Mouse (Mus musculus) heart, postnatal 0 days (tissue): ENCODE results near the gene 3110082J24Rik. TPM values are rescaled to one million over a fixed set of nuclear protein-coding genes. Genes with fewer than 3 reads are reported as not detected.

ENCODE experiments used
- ATAC-seq: fragments of 200-750 bp; cut with Nextera tagmentation; 2 replicates; pipeline ENCODE4 v1.8.0; 2017; ENCODE audit warnings: low read depth, moderate number of reproducible peaks, moderate library complexity; ENCODE audit not compliant: insufficient read depth
- DNase-seq: peaks from one replicate; pipeline ENCODE4 v3.0.0-alpha.2; 2016; ENCODE audit warnings: low spot score
- H3K27ac ChIP-seq: fragments of 300-500 bp; sonication (generic); 2 replicates; pipeline ENCODE4 v1.5.1; 2014; ENCODE audit warnings: low read depth, mild to moderate bottlenecking
- H3K27me3 ChIP-seq: fragments of 300-500 bp; sonication (generic); 2 replicates; pipeline ENCODE4 v1.6.1; 2014; ENCODE audit warnings: low read length, mixed read lengths; ENCODE audit not compliant: control insufficient read depth, insufficient read depth
- H3K36me3 ChIP-seq: fragments of 300-500 bp; sonication (generic); replicated peaks from 2 replicates; pipeline ENCODE4 v1.6.1; 2014; ENCODE audit warnings: low read length, mixed read lengths; ENCODE audit not compliant: control insufficient read depth, insufficient read depth
- H3K4me1 ChIP-seq: fragments of 300-500 bp; sonication (generic); 2 replicates; pipeline ENCODE4 v1.6.1; 2014; ENCODE audit warnings: antibody characterized with exemption; ENCODE audit not compliant: control insufficient read depth, insufficient read depth
- H3K4me2 ChIP-seq: fragments of 300-500 bp; sonication (generic); 2 replicates; pipeline ENCODE4 v1.6.1; 2014; ENCODE audit warnings: low read depth, mild to moderate bottlenecking, low read length, moderate library complexity
- H3K4me3 ChIP-seq: fragments of 300-500 bp; sonication (generic); 2 replicates; pipeline ENCODE4 v1.5.1; 2014; ENCODE audit warnings: low read depth, low read length
- H3K9ac ChIP-seq: fragments of 300-500 bp; sonication (generic); replicated peaks from 2 replicates; pipeline ENCODE4 v1.6.1; 2014; ENCODE audit warnings: low read depth, low read length, mixed read lengths
- H3K9me3 ChIP-seq: fragments of 300-500 bp; sonication (generic); replicated peaks from 2 replicates; pipeline ENCODE4 v1.6.1; 2016; ENCODE audit warnings: low read length; ENCODE audit not compliant: control insufficient read depth
- CTCF ChIP-seq: IDR thresholded peaks from 2 replicates; pipeline ENCODE4 v1.5.1; 2016; ENCODE audit warnings: antibody characterized with exemption, control low read depth, low read depth
- EP300 ChIP-seq: IDR thresholded peaks from 2 replicates; pipeline ENCODE4 v1.6.1; 2016; ENCODE audit warnings: antibody characterized with exemption, low read depth
- WGBS: fragments of 180-500 bp; shearing (Covaris S2); extraction: QIAGEN DNeasy Blood & Tissue Kit; methylation state at CpG from one replicate; pipeline ENCODE4 v1.1.7; 2014; 5-methylcytosine and 5-hydroxymethylcytosine counted together
- polyA plus RNA-seq: library from polyadenylated mRNA; unstranded; fragments of >200 nt; fragmentation: Nextera tagmentation; extraction: Ambion mirVana; gene quantifications from 2 replicates; pipeline ENCODE4 v1.2.1, GENCODE M21; 2015
- total RNA-seq: library from RNA; depleted of rRNA; stranded (reverse); fragments of >200 nt; gene quantifications from 2 replicates; pipeline ENCODE4 v1.2.3, GENCODE M21; 2014; ENCODE audit warnings: low replicate concordance

Gene 3110082J24Rik
- total and polyA plus RNA-seq, 2 experiments from 2014 or later = not detected

- TF ChIP-seq EP300 (no peak), CTCF (no peak)
- Histone ChIP-seq H3K36me3 (peaks cover 30% of the 10 kb centered on the region), H3K4me2 (peak overlapping the region; percentile 83), H3K9ac (peak overlapping the region; percentile 42; the same call in 1 of the 2 replicates), H3K4me1 (peaks cover 14% of the 10 kb centered on the region; the same call in 1 of the 2 replicates), H3K9me3 (no peaks in the 10 kb centered on the region), H3K27ac (no peak overlapping the region), H3K27me3 (peaks cover 50% of the 10 kb centered on the region), H3K4me3 (peak overlapping the region; percentile 50)
- no peak; the same call in 1 of the 2 replicates for ATAC-seq
- DNase-seq = no peak
- 2% methylated on average over 28 of the region's 28 CpGs for WGBS
Observed at GRCm38 (mm10) chr5:30114761-30115140, 8.9 kb upstream of the 3110082J24Rik start.

- peak; percentile 83 for ATAC-seq
- peak overlapping the region; percentile 50 for H3K4me3 ChIP-seq
- under 1% methylated on average over 87 of the region's 103 CpGs for whole genome bisulfite sequencing
Observed at GRCm38 (mm10) chr5:30113881-30114760, 8.2 kb upstream of the 3110082J24Rik start.

GRCm38 (mm10) chr5:30112533-30113068 is 6.7 kb upstream of the 3110082J24Rik start:
- Histone ChIP-seq H3K4me3 (no peak overlapping the region), H3K36me3 (peaks cover 9% of the 10 kb centered on the region; the same call in 1 of the 2 replicates), H3K9ac (no peak overlapping the region), H3K4me2 (no peak overlapping the region), H3K4me1 (peaks cover 14% of the 10 kb centered on the region; the same call in 1 of the 2 replicates), H3K9me3 (no peaks in the 10 kb centered on the region), H3K27me3 (peaks cover 61% of the 10 kb centered on the region), H3K27ac (no peak overlapping the region)
- no peak for TF ChIP-seq EP300
- 89% methylated on average over 3 of the region's 3 CpGs for WGBS
- DNase-seq = no peak
- ATAC-seq = no peak

More at GRCm38 (mm10) chr5:30113881-30114760, 8.2 kb upstream of the 3110082J24Rik start:
- H3K9me3 ChIP-seq = no peaks in the 10 kb centered on the region
- H3K4me1 ChIP-seq = peaks cover 14% of the 10 kb centered on the region; the same call in 1 of the 2 replicates
- H3K27ac ChIP-seq = no peak overlapping the region
- peaks cover 53% of the 10 kb centered on the region for H3K27me3 ChIP-seq
- TF ChIP-seq EP300 = no peak
- peak; percentile 58 for TF ChIP-seq CTCF
- peak; percentile 65 for DNase-seq
- H3K9ac ChIP-seq = peak overlapping the region; percentile 42; the same call in 1 of the 2 replicates
- H3K36me3 ChIP-seq = peaks cover 24% of the 10 kb centered on the region
- peak overlapping the region; percentile 83 for H3K4me2 ChIP-seq

GRCm38 (mm10) chr5:30111771-30112170 is 5.9 kb upstream of the 3110082J24Rik start:
- Histone ChIP-seq H3K36me3 (peaks cover 2% of the 10 kb centered on the region; the same call in 1 of the 2 replicates), H3K9me3 (no peaks in the 10 kb centered on the region), H3K4me2 (no peak overlapping the region), H3K4me3 (no peak overlapping the region), H3K27me3 (peaks cover 69% of the 10 kb centered on the region), H3K27ac (no peak overlapping the region), H3K9ac (no peak overlapping the region), H3K4me1 (peaks cover 14% of the 10 kb centered on the region; the same call in 1 of the 2 replicates)
- no peak for TF ChIP-seq EP300
- TF ChIP-seq CTCF = no peak
- DNase-seq (no peak), ATAC-seq (no peak)
- WGBS = 61% methylated on average over 3 of the region's 3 CpGs

GRCm38 (mm10) chr5:30111126-30111525 is 5.2 kb upstream of the 3110082J24Rik start:
- no peak overlapping the region for H3K27ac ChIP-seq
- no peaks in the 10 kb centered on the region for H3K36me3 ChIP-seq
- peak; percentile 17; the same call in 1 of the 2 replicates for ATAC-seq
- TF ChIP-seq EP300 (no peak), CTCF (peak; percentile 45)
- DNase-seq = peak; percentile 38
- peak overlapping the region; percentile 16 for H3K4me3 ChIP-seq
- no peaks in the 10 kb centered on the region for H3K9me3 ChIP-seq
- H3K4me2 ChIP-seq = peak overlapping the region; percentile 46
- H3K9ac ChIP-seq = no peak overlapping the region
- H3K4me1 ChIP-seq = peaks cover 14% of the 10 kb centered on the region; the same call in 1 of the 2 replicates
- 2% methylated on average over 18 of the region's 18 CpGs for WGBS
- peaks cover 76% of the 10 kb centered on the region for H3K27me3 ChIP-seq
